Mouse (Mus musculus) neural tube, embryonic 11.5 days (tissue): ENCODE results near the gene Gdf5. TPM values are rescaled to one million over a fixed set of nuclear protein-coding genes. Genes with fewer than 3 reads are reported as not detected.

Experiments
- polyA plus RNA-seq: library from polyadenylated mRNA; unstranded; fragments of >200 nt; fragmentation: Nextera tagmentation; extraction: Ambion mirVana; gene quantifications from 2 replicates; pipeline ENCODE4 v1.2.1, GENCODE M21; 2014

Gdf5 gene
- polyA plus RNA-seq, 1 experiment from 2014 or later, result 1.1 TPM

Other genes with a start within 250 kb of the Gdf5 start
- gene Edem2, start 215.9 kb downstream of the Gdf5 start, polyA plus RNA-seq, result 33.1 and 36.0 TPM in 2 replicates
- gene Gm17581, start 209.5 kb downstream of the Gdf5 start, polyA plus RNA-seq, result not detected in 2 replicates
- 2.6 and 2.8 TPM in 2 replicates for gene Procr, start 194.2 kb downstream of the Gdf5 start, polyA plus RNA-seq
- gene Mmp24, start 170.0 kb downstream of the Gdf5 start, polyA plus RNA-seq, result 4.3 and 5.7 TPM in 2 replicates
- gene BC029722, start 125.9 kb downstream of the Gdf5 start, polyA plus RNA-seq, result 11.1 and 12.2 TPM in 2 replicates
- gene Eif6, start 118.4 kb downstream of the Gdf5 start, polyA plus RNA-seq, result 199 TPM in 2 replicates
- gene Fam83c, start 110.5 kb downstream of the Gdf5 start, polyA plus RNA-seq, result 0.15 and 0.27 TPM in 2 replicates
- 84.7 and 88.6 TPM in 2 replicates for gene Uqcc1, start 15.1 kb downstream of the Gdf5 start, polyA plus RNA-seq
- gene Gm15557, start 4.6 kb downstream of the Gdf5 start, polyA plus RNA-seq, result not detected in 2 replicates
- 13.7 and 16.8 TPM in 2 replicates for gene Cep250, start 11.1 kb upstream of the Gdf5 start, polyA plus RNA-seq
- 0.86 and 2.2 TPM in 2 replicates for gene 6430550D23Rik, start 62.6 kb upstream of the Gdf5 start, polyA plus RNA-seq
- gene Ergic3, start 62.7 kb upstream of the Gdf5 start, polyA plus RNA-seq, result 224 and 226 TPM in 2 replicates
- not detected in 2 replicates for gene Fer1l4, start 107.6 kb upstream of the Gdf5 start, polyA plus RNA-seq
- 4.7 and 5.5 TPM in 2 replicates for gene Spag4, start 119.8 kb upstream of the Gdf5 start, polyA plus RNA-seq
- gene Cpne1, start 166.6 kb upstream of the Gdf5 start, polyA plus RNA-seq, result 42.7 and 53.7 TPM in 2 replicates
- 48.1 and 50.9 TPM in 2 replicates for gene Rbm12, start 166.6 kb upstream of the Gdf5 start, polyA plus RNA-seq
- 23.2 and 28.5 TPM in 2 replicates for gene Gm28036, start 181.7 kb upstream of the Gdf5 start, polyA plus RNA-seq
- 366 and 379 TPM in 2 replicates for gene Romo1, start 198.7 kb upstream of the Gdf5 start, polyA plus RNA-seq
- gene Nfs1, start 198.8 kb upstream of the Gdf5 start, polyA plus RNA-seq, result 34.4 and 38.0 TPM in 2 replicates
- 587 and 596 TPM in 2 replicates for gene Rbm39, start 234.9 kb upstream of the Gdf5 start, polyA plus RNA-seq